Mouse (Mus musculus) liver, embryonic 14.5 days (tissue): ENCODE data around the gene Rps6kc1. TPM values are rescaled to one million over a fixed set of nuclear protein-coding genes. Genes with fewer than 3 reads are reported as not detected.

ENCODE experiments used
- ATAC-seq: fragments of 200-750 bp; cut with Nextera tagmentation; 2 replicates; pipeline ENCODE4 v1.8.0; 2017; ENCODE audit warnings: moderate number of reproducible peaks, mild to moderate bottlenecking, moderate library complexity; ENCODE audit not compliant: insufficient read depth
- DNase-seq, 3 experiments: peaks; one replicate each; pipeline ENCODE4 v3.0.0-alpha.2; 2012 to 2013; ENCODE audit warnings: low read depth in 3 of 3, low spot score in 3 of 3
- H3K27ac ChIP-seq: fragments of 300-500 bp; sonication (generic); 2 replicates; pipeline ENCODE4 v1.5.1; 2014; ENCODE audit warnings: moderate library complexity, mild to moderate bottlenecking, control low read depth, inconsistent platforms
- H3K27me3 ChIP-seq: fragments of 300-500 bp; sonication (generic); 2 replicates; pipeline ENCODE4 v1.6.1; 2014; ENCODE audit warnings: mild to moderate bottlenecking, low read length, moderate library complexity; ENCODE audit not compliant: control insufficient read depth, insufficient read depth
- H3K36me3 ChIP-seq: fragments of 300-500 bp; sonication (generic); replicated peaks from 2 replicates; pipeline ENCODE4 v1.6.1; 2014; ENCODE audit warnings: low read depth; ENCODE audit not compliant: control insufficient read depth, insufficient read depth
- H3K4me1 ChIP-seq, 2 experiments: fragments of 200-500 bp in 1 of 2; fragments of 300-500 bp in 1 of 2; sonication (generic) in 1 of 2; replicated peaks; 2 replicates each; pipeline ENCODE4 v1.6.1; 2012 to 2014; ENCODE audit warnings: antibody characterized with exemption in 1 of 2, inconsistent platforms in 1 of 2, low read length in 1 of 2; ENCODE audit not compliant: control insufficient read depth in 2 of 2, insufficient read depth in 2 of 2
- H3K4me2 ChIP-seq: fragments of 300-500 bp; sonication (generic); 2 replicates; pipeline ENCODE4 v1.6.1; 2014; ENCODE audit warnings: low read depth, mild to moderate bottlenecking, control low read depth, moderate library complexity
- H3K4me3 ChIP-seq, 2 experiments: fragments of 200-500 bp in 1 of 2; fragments of 300-500 bp in 1 of 2; sonication (generic) in 1 of 2; 2 replicates each; pipeline ENCODE4 v1.5.1; 2012 to 2014; ENCODE audit warnings: low read depth in 2 of 2, low read length in 2 of 2, mild to moderate bottlenecking in 2 of 2, control low read depth in 1 of 2, inconsistent platforms in 1 of 2, moderate library complexity in 1 of 2; ENCODE audit not compliant: insufficient read depth in 1 of 2
- H3K9ac ChIP-seq: fragments of 300-500 bp; sonication (generic); replicated peaks from 2 replicates; pipeline ENCODE4 v1.6.1; 2014; ENCODE audit warnings: mild to moderate bottlenecking, control low read depth, moderate library complexity
- H3K9me3 ChIP-seq: fragments of 300-500 bp; sonication (generic); 2 replicates; pipeline ENCODE4 v1.6.1; 2016; ENCODE audit warnings: low read length, mixed read lengths; ENCODE audit not compliant: control insufficient read depth
- CTCF ChIP-seq: IDR thresholded peaks from 2 replicates; pipeline ENCODE4 v1.5.1; 2016; ENCODE audit warnings: antibody characterized with exemption, low read depth, control low read depth
- EP300 ChIP-seq: IDR thresholded peaks from 2 replicates; pipeline ENCODE4 v1.6.1; 2016; ENCODE audit warnings: antibody characterized with exemption, low read depth
- WGBS: fragments of 180-500 bp; shearing (Covaris S2); extraction: QIAGEN DNeasy Blood & Tissue Kit; methylation state at CpG from one replicate; pipeline ENCODE4 v1.1.7; 2014; ENCODE audit not compliant: insufficient replicate concordance; 5-methylcytosine and 5-hydroxymethylcytosine counted together
- polyA plus RNA-seq, 2 experiments: library from polyadenylated mRNA; depleted of rRNA in 1 of 2; stranded (reverse) in 1 of 2; unstranded in 1 of 2; fragments of >200 nt; fragmentation: Nextera tagmentation in 1 of 2; extraction: Ambion mirVana in 1 of 2; gene quantifications; 2 replicates each; pipeline versions ENCODE4 v1.2.1 to v1.2.3; 2012 to 2014

Gene Rps6kc1
- polyA plus RNA-seq, 2 experiments = 1.9 to 3.5 TPM

- TF ChIP-seq EP300 = no peak
- TF ChIP-seq CTCF = no peak
- Histone ChIP-seq H3K4me2 (no peak overlapping the region), H3K9me3 (no peaks in the 10 kb centered on the region), H3K4me3 (no peak overlapping the region), H3K9ac (no peak overlapping the region), H3K36me3 (no peaks in the 10 kb centered on the region), H3K27ac (no peak overlapping the region), H3K4me1 (no peaks in the 10 kb centered on the region), H3K27me3 (no peaks in the 10 kb centered on the region)
- WGBS = 73% methylated on average over 3 of the region's 3 CpGs
- DNase-seq = no peak
- no peak for ATAC-seq
These were observed 7.4 kb downstream of the Rps6kc1 start for GRCm38 (mm10) chr1:190904136-190904535.

- Histone ChIP-seq H3K4me2 (no peak overlapping the region), H3K9ac (no peak overlapping the region), H3K27me3 (no peaks in the 10 kb centered on the region), H3K36me3 (no peaks in the 10 kb centered on the region), H3K27ac (no peak overlapping the region), H3K9me3 (no peaks in the 10 kb centered on the region), H3K4me1 (no peaks in the 10 kb centered on the region), H3K4me3 (no peak overlapping the region)
- ATAC-seq (no peak), DNase-seq (no peak)
- WGBS = 64% methylated on average over 2 of the region's 2 CpGs
- TF ChIP-seq CTCF = no peak
- TF ChIP-seq EP300 = no peak
These were observed 10.5 kb downstream of the Rps6kc1 start for GRCm38 (mm10) chr1:190901082-190901481.

- peaks cover 0 to under 1% of the 10 kb centered on the region in 2 experiments; a peak in 1 of 4 replicates for H3K4me1 ChIP-seq
- no peak overlapping the region for H3K4me2 ChIP-seq
- no peak overlapping the region for H3K27ac ChIP-seq
- TF ChIP-seq EP300 (no peak), CTCF (no peak)
- no peak overlapping the region for H3K4me3 ChIP-seq
- H3K27me3 ChIP-seq = no peaks in the 10 kb centered on the region
- H3K9ac ChIP-seq = no peak overlapping the region
- H3K36me3 ChIP-seq = no peaks in the 10 kb centered on the region
- WGBS = 71% methylated on average over 9 of the region's 9 CpGs
- ATAC-seq (no peak), DNase-seq (no peak)
- H3K9me3 ChIP-seq = no peaks in the 10 kb centered on the region
These were observed 12.5 kb downstream of the Rps6kc1 start for GRCm38 (mm10) chr1:190898899-190899575.

GRCm38 (mm10) chr1:190898186-190898585 is 13.4 kb downstream of the Rps6kc1 start:
- Histone ChIP-seq H3K4me3 (no peak overlapping the region), H3K4me2 (no peak overlapping the region), H3K9me3 (no peaks in the 10 kb centered on the region), H3K4me1 (peaks cover 0 to 5% of the 10 kb centered on the region in 2 experiments; a peak in 2 of 4 replicates), H3K27ac (no peak overlapping the region), H3K27me3 (no peaks in the 10 kb centered on the region), H3K36me3 (no peaks in the 10 kb centered on the region), H3K9ac (no peak overlapping the region)
- DNase-seq (no peak), ATAC-seq (no peak)
- 66% methylated on average over 3 of the region's 3 CpGs for WGBS
- TF ChIP-seq CTCF = no peak
- TF ChIP-seq EP300 = no peak

- H3K4me2 ChIP-seq = no peak overlapping the region
- no peak overlapping the region for H3K9ac ChIP-seq
- ATAC-seq (peak; percentile 74), DNase-seq (no peak)
- H3K27ac ChIP-seq = no peak overlapping the region
- H3K27me3 ChIP-seq = no peaks in the 10 kb centered on the region
- WGBS = 19% methylated on average over 6 of the region's 6 CpGs
- H3K9me3 ChIP-seq = no peaks in the 10 kb centered on the region
- H3K4me1 ChIP-seq = peaks cover 0 to 7% of the 10 kb centered on the region in 2 experiments; a peak in 2 of 4 replicates
- no peak overlapping the region for H3K4me3 ChIP-seq
- no peaks in the 10 kb centered on the region for H3K36me3 ChIP-seq
- TF ChIP-seq CTCF = no peak
- TF ChIP-seq EP300 = no peak
These were observed 17.9 kb downstream of the Rps6kc1 start for GRCm38 (mm10) chr1:190893559-190894167.
